Mouse (Mus musculus): Measurements from ENCODE around the gene Asb8.
A peak's percentile ranks its signal among the peaks of the same experiment; 100 is the strongest.

Asb8 gene

DNA sequence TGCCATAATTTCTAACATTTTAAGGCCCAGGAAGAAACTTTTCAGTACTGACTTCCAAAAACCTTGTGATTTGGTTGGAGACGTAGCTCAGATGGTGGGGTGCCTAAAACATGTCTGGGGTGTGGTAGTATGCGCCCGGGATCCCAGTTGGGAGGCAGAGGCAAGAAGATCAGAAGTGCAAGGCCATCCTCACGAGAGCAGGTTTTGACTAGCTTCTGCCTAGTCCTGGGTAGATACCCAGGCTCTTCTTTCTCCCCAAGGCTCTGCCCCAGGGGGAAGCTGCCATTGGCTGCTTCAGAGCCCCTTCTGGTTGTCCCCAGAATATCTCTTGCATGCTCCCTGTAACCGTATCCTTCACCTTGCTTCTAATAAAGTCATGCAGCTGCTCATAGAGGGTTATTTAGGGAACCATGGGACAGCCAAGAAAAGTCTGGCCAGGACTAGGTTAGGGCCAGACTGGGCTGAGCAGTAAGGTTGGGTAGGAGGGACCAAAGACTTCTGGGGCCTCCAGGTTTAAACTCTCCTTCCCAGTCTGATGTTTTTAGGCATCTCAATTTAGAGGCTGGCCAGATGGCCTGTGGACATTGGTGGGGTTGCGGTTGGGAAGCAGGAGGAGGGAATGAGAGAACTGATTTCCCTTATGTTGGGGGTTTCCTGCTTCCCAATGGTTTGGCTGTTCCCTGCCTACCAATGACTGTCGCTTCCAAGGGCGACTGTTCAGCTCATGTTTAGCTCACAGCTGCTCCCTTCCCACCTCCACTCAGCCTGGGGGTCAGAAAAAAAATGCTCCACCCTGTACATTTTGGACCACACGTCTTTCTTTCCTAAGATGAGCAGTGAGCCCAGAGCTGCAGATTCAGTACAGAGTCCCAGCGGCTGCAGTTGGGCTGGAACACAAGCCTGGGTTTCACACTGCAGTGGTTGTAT, 50.3 kb downstream of the Asb8 start:
- no peak for DNase-seq

DNA sequence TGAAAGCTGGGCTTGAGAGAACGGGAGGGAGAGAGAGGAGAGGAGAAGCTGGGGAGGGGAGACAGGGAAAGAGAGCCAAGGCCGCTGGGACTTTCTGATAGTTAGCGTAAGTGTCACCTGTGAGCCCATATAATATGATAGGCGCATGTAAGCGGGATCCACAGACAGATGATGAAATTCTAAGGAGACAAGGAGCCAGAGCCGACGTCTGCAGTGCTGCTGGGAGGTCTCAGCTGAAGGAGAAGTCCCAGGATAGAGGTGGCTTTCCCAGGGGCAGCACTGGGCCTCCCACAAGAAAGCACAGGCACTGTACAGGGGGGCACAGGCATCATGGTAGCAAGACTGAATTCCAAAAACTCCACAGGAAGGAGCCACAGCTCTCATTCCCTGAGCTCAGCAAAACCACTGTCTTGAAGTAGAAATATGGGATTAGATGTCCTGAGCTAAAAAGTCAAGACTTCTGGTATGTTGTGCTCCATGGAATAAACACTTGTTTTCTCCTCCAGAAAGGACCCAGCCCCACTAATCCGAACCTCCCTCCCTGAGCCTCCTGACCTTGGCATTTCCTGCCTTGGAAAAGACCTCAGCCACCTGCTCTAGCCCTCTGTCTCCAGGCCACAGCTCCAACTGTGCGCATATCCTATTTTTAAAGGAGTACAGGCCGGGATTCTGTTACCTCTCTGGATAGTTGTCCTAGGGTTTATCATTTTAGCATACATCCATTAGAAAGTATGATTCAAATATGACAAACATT, 51.1 kb downstream of the Asb8 start:
- no peak for DNase-seq

DNA sequence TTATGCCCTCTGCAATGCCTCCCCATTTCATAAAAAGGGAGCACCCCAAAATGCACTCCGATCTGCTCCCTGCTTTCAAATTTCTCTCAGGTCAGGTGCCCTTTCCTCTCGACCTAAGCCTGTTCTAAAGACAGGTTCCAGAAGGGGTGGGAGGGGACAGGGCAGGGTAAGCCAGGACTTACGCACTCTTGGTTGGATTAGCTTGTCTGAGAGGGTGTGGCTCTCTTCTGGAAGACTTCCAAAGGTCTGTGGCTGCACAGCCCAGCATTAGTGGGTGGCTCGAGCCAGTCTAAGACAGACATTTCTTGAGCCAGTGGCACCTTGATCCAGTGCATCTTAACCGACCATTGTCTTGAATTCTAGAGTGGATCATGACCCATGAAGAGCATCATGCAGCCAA, 53.6 kb downstream of the Asb8 start:
- peak in 1 of 2 experiments; percentile 25 for DNase-seq

DNA sequence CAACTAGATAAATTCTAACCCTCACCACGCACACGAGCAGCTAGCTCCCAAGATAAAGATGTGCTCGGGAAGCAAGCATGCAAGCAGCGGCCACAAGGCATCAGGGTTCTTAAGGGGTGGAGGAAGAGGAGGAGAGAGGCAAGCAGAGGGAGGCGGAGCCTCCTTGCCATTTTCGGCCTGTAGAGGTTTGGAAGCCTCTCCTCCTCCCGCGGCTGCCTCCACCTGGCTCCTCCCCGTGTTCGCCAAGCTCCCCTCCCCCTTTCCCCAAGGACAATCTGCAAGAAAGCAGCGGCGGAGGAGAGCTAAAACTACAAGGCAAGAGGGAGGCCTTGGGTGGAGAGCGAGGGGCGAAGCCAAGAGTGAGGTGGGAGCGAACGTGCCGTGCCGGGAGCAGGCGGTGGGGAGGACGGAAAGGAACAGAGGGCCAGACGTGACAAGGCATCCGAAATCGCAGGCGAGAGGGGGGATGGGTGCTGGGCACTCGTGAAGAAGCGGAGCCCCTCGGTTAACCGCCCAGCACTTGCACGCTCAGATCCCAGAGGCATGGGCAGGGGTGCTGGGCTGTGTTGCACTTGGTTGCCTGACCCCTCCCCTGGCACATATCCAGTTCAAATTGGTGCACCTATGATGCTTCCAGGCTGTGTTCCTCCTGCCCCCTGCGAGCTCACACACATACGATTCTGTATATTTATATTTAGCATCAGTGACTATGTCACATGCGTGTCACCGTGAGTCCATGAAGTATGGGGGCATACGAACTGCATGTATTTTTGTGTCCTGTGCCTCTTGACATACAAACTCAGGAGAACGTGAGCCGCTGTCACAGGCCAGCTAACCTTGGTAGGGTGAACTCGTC, 56.9 kb downstream of the Asb8 start:
- DNase-seq, result peak; percentile 86 to 90

DNA sequence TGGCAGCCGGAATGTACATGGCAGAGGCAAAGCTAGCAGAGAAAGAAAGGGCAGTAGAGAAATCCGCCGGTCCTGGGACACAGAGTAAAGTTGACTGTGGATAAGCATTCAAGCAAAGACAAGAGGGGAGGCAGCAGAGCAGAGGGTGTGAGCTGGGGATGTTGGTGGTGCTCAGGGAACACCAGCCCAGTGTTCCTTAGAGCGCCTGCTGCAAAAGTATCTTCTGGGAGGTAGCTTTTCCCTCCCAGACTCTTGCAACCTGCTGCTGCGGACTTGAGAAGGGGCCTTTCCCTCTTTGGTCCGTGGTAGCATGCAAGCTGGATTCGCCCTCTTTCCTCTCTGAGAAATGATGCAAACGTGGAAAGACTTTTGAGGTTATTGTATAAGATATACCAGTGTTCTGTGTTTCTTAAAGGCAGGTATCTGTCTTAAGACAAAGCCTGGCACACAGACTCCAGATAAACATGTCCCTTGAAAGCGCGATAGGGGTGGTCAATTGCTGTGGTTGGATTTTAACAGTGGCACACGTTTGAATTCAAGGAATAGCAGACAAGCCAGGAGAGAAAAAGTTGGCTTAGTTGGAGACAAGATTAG, 57.6 kb downstream of the Asb8 start:
- DNase-seq, result no peak

DNA sequence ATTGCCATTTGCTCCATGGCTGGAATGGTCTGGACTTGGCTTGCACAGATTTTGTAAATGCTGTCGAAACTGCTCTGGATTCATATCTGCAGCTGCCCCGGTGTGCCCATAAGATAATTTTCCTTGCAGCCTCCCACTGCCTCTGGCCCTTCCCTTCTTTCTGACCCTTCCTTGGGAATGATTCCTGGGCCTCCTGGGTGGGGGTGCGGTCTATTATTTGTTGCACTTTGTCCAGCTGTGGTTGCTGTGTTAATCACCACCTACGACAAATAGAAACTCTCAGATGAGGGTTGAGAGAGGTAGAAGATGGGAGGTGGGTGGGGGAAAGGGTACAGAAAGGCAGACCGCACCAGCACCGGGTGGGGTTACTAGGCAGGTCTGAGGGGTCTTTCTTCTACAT, 58.2 kb downstream of the Asb8 start:
- DNase-seq, result no peak

DNA sequence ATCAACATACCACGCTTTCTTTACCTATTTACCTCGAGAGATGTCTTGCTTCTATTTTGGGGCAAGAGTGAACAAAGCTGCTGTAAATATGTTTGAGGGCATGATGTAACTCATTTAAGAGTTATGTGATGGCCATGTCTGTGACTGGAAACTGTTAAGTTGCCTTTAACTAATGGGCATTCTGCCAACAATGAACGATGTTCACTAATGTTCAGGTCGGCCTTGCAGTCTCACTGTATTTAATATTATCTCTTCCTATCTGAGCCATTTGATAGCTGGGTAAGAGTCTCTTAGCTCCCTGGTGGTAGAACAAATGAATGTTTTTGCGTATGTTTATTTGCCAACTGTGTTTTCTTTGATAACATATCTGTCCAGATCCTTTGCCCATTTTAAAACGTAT, 58.9 kb downstream of the Asb8 start:
- no peak for DNase-seq

DNA sequence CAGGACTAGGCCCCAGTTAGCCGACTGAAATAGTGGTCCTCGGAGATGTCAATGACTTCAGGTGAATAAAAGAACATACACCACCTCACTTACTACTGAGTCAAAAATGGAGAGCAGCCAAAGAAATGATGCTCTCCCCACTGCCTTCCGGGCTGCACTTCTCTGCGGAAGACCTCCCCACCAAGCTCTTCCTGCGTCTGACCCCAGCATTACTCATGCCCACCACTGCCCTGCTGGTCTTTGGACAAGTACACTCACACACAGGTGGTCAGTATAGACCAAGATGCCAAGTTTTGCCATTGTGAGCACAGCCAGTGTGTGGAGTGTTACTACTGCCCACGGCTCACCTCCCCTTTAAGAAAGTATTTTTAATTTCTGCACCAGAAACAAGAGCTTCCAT, 63.0 kb downstream of the Asb8 start:
- DNase-seq, result no peak

DNA sequence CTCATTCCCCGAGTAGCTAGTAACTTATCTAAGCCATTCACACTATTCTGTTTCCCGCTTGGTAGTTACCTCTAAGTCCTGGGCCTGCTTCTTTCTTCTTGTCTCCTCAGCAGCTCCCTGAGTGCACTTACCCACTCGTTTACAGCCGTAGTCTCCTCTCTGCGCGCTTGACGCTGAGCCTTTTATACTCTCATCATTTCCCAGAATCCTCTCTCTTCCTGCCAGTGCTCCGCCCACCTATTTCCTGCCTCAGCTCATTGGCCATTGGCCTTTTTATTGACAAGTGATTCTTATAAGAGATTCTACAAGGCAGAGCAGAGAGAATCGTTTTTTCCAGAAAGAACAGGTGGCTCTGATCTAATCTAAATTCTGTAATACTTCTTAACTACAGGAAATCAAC, 66.9 kb downstream of the Asb8 start:
- no peak for DNase-seq

DNA sequence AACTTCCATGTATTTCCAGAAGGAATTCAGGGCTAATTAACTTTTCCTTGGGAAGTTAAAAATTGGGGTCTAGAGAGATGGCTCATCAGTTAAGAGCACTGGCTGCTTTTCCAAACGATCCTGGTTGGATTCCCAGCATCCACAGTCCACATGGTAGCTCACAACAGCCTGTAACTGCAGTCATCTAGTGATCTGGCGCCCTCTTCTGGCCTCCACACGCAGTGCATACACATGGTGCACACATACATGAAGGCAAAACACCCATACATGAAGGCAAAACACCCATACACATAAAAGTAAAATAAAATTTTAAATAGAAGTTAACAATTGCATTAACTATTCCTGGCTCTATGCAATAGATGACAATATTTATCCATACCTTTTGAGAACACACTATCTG, 68.5 kb downstream of the Asb8 start:
- no peak for DNase-seq

DNA sequence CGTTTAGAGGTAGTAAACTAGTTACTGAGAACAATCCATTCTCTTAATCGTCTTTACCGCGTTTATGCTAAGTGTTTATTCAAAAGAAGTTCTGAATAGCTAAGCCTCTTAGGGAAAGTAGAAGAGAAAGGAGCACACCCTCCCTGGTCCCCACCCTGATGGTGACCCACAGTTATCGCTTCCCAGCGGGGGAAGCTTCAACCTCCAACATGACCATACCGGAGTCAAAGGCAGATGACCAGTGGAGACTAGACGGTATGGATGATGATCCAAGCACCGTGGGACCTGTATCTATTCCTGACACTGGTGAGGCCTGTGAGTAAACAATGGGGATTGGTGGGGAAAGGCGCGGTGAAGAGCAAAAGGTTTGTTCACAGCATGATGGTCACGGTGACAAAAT, 70.5 kb downstream of the Asb8 start:
- no peak for DNase-seq

DNA sequence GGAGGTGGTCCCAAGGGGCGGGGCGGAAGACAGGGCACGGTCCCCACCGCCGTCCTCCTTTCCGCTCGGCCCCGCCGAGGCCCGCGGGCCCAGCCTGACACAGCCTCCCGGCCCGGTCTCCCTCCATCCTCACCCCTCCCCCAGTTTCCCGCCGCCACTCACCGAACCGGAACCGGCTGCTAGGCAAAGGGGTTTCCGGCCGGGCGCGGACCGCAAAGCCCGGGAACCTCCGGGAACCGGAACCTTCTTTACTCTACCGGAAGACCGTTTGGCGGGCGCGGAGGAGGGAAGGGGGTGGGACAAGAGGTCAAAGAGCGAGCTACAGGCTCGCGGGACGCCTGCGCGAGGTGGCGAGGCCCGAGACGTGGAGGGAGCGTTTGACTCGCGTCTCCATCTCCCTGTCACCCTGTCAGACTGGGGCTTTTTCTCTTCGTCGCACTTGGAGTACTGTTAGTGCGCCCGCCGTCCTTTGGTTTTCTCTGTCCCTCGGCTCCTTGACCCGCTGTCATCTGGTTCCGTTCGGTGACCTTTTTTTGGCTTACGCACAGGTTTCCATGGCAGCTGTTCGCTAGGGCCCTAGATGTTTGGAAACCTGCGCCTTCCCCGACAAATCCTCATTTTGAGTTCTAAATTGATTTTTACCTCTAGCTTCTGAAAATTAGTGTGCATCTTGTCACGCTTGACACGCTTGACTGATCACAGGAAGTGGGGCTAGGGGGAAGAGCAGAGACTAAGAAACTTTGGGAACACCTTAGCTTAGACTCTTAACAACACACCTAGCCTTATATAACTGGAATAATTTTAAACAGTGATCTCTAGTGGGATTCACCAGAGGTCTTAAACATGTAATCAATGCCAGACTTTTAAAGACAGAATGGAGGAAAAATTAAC, 72.1 kb downstream of the Asb8 start, which contains the start of gene Senp1:
Gene Senp1, minus strand, starts transcription at position 624 of the 891 bp plus-strand sequence.
- peak; percentile 92 to 93 for DNase-seq

DNA sequence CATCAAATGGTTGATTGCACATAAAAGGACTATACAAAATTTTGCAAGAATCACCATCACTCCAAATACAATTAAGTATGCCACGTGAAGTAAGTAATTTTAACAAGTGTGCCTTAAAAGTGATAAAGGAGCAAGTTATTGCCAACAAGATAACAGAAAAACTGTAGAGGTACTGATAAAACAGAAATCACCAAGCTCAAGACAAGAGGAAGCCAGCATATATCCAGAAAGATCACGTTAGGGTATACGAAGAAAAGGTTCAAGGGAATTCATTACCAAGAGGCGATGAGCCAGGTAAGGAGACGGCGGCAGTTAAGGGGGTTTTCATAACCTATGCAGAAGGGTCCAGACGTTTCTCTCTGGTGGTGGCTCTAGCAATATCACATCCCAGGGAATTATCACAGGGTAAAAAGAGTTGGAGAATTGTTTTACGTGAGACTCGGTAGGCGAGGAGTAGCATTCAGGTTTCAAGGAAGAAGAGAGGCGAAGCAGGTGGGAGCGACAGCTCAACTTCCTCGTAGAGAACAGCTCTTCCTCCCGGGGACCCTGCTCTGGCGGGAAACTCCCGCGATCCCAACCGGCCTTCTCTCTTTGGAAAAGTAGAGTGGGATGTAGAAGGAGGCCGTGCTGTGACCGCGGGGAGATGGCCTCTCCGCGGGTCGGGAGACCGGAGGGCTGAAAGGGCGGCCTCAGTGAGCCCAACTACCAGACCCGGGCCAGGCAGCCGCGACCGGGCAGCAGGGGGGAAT, 72.9 kb downstream of the Asb8 start, which contains the start of gene Pfkm:
Gene Pfkm, plus strand, starts transcription at position 218 of the 749 bp plus-strand sequence.
- DNase-seq, result no peak

DNA sequence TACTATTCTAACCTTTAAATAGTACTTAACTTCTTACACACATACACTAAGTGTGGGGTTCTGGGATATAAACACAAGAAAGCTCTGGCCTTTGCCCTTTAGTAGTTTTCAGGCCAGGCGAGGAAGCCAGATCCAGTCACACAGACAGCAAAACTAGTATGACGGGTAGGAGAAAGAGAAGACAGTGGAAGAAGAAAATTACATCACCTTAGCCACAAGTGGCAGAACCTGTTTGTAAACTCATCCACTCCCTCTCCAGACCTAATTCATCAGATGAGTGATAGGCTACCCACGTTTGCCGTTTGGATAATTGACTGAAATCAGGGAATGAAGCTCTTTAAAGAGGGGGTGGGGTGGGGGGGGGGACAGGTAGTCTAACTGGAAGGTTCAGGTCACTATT, 73.6 kb downstream of the Asb8 start:
- no peak for DNase-seq

DNA sequence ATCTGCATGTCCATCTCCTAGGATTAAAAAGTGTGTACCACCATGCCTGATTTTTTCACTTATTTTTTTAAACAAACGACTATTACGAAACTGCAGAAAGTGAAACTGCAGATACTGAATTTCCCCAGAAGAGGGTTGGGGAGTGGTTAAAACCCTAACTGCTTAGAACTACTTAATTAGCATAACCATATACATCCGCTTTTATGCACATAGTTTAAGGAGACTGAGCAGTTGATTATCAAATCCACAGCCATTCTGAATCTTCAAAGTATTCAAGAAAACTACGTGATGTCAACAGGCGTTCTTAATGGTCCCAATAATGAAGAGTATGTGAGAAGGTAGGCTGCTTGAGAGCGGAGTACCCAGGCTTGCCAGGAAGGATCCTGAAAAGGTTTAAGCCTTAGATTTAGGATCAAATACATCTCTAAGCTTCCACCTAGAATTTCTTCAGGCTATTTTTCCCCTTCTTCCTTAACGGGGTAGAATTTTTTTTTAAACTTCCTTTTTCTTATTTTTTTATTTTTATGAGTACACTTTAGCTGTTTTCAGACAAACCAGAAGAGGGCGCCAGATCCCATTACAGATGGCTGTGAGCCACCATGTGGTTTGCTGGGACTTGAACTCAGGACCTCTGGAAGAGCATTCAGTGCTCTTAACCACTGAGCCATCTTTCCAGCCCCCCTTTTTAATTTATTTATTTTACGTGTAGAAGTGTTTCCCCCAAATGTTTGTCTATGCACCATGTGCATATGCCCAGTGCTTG, 75.8 kb downstream of the Asb8 start:
- DNase-seq, result peak in 1 of 2 experiments; percentile 39

DNA sequence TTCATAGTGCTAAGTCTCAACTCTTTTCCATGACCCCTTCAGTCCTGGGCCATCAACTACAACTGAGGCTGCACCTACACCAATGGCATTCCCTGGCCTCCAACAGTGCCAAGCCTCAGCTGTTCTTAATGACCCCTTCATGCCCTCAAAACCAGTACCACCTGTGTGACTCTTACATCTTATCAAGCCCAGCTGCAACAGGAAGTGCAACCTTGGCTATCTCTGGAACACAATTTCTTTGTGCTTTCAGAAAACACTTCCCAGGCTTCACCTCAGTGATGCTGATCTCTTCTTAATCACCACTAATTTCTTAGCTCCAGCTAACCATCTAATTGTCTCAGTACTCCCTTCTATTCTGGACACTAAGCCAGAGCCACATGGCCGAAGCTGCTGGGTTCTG, 76.5 kb downstream of the Asb8 start:
- DNase-seq, result no peak
